Mouse (Mus musculus) intestine, postnatal 0 days (tissue): ENCODE results near the gene Nrxn3. TPM values are rescaled to one million over a fixed set of nuclear protein-coding genes. Genes with fewer than 3 reads are reported as not detected.

Experiments used
- ATAC-seq: fragments of 200-750 bp; cut with Nextera tagmentation; 2 replicates; pipeline ENCODE4 v1.8.0; 2017; ENCODE audit warnings: mild to moderate bottlenecking, moderate TSS enrichment, moderate library complexity
- H3K27ac ChIP-seq: fragments of 300-500 bp; sonication (generic); 2 replicates; pipeline ENCODE4 v1.5.1; 2014; ENCODE audit warnings: mild to moderate bottlenecking, low read depth, low read length, moderate library complexity
- H3K27me3 ChIP-seq: fragments of 300-500 bp; sonication (generic); replicated peaks from 2 replicates; pipeline ENCODE4 v1.6.1; 2014; ENCODE audit warnings: low read length, mixed read lengths; ENCODE audit not compliant: control insufficient read depth, insufficient read depth
- H3K36me3 ChIP-seq: fragments of 300-500 bp; sonication (generic); 2 replicates; pipeline ENCODE4 v1.6.1; 2014; ENCODE audit warnings: mild to moderate bottlenecking, moderate library complexity; ENCODE audit not compliant: control insufficient read depth, insufficient read depth
- H3K4me1 ChIP-seq: fragments of 300-500 bp; sonication (generic); replicated peaks from 2 replicates; pipeline ENCODE4 v1.6.1; 2014; ENCODE audit warnings: antibody characterized with exemption, low read length, mixed read lengths; ENCODE audit not compliant: control insufficient read depth, insufficient read depth
- H3K4me2 ChIP-seq: fragments of 300-500 bp; sonication (generic); replicated peaks from 2 replicates; pipeline ENCODE4 v1.6.1; 2014; ENCODE audit warnings: low read depth, mild to moderate bottlenecking, moderate library complexity
- H3K4me3 ChIP-seq: fragments of 300-500 bp; sonication (generic); 2 replicates; pipeline ENCODE4 v1.5.1; 2014; ENCODE audit warnings: low read depth, low read length
- H3K9ac ChIP-seq: fragments of 300-500 bp; sonication (generic); 2 replicates; pipeline ENCODE4 v1.6.1; 2014; ENCODE audit warnings: mild to moderate bottlenecking, low read depth, low read length
- H3K9me3 ChIP-seq: fragments of 300-500 bp; sonication (generic); 2 replicates; pipeline ENCODE4 v1.6.1; 2016; ENCODE audit warnings: mixed run types; ENCODE audit not compliant: control insufficient read depth
- CTCF ChIP-seq: sonication (generic); IDR thresholded peaks from 2 replicates; pipeline ENCODE4 v1.5.1; 2016; ENCODE audit warnings: low read depth, mild to moderate bottlenecking, control low read depth, antibody characterized with exemption, moderate library complexity
- WGBS: fragments of 180-500 bp; shearing (Covaris S2); extraction: QIAGEN DNeasy Blood & Tissue Kit; methylation state at CpG from one replicate; pipeline ENCODE4 v1.1.7; 2014; 5-methylcytosine and 5-hydroxymethylcytosine counted together
- polyA plus RNA-seq: library from polyadenylated mRNA; unstranded; fragments of >200 nt; fragmentation: Nextera tagmentation; extraction: Ambion mirVana; gene quantifications from 2 replicates; pipeline ENCODE4 v1.2.1, GENCODE M21; 2015

Nrxn3 gene
- polyA plus RNA-seq, 1 experiment from 2014 or later: 0.47 TPM

DNA sequence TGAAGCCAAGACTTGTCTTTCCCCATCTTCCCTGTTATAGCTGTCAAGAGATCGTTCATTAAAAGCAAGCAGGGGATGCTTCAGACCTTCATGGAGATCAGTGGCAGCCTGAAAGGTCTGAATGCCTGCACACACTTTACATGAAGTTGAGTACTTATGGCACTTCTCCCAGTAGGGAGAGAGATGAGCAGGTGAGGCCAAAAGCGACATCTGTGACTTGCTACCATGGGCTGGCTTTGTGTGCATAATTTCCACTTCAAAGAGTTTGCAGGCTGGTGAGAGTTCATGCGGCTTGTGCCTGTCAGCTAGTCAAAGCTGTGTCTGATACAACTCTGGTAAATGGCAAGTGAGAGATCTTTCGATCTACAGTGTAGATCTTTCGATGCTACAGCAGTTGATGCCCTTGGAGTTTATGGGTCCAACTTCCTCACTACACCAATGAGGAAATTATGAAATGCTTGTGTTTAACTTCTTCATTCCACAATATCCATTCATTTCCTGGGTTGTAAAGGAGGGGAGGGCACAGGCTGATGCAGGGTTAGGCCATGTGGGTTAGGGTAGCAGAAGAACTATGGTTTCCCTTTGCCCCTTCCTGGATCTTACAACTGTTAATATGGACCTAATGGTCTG lies 1231.9 kb downstream of the Nrxn3 start:
- H3K4me2 ChIP-seq: no peak overlapping the region
- H3K4me1 ChIP-seq: no peaks in the 10 kb centered on the region
- no peak overlapping the region for H3K9ac ChIP-seq
- WGBS: 76% methylated on average over 5 of the region's 5 CpGs
- no peak overlapping the region for H3K4me3 ChIP-seq
- no peaks in the 10 kb centered on the region for H3K36me3 ChIP-seq
- no peaks in the 10 kb centered on the region for H3K27me3 ChIP-seq
- H3K27ac ChIP-seq: no peak overlapping the region
- TF ChIP-seq CTCF: no peak
- no peak for ATAC-seq
- H3K9me3 ChIP-seq: no peaks in the 10 kb centered on the region

GRCm38 (mm10) chr12:89963073-89963472 lies 1240.4 kb downstream of the Nrxn3 start:
- ATAC-seq: no peak
- no peak overlapping the region for H3K9ac ChIP-seq
- H3K9me3 ChIP-seq: no peaks in the 10 kb centered on the region

DNA sequence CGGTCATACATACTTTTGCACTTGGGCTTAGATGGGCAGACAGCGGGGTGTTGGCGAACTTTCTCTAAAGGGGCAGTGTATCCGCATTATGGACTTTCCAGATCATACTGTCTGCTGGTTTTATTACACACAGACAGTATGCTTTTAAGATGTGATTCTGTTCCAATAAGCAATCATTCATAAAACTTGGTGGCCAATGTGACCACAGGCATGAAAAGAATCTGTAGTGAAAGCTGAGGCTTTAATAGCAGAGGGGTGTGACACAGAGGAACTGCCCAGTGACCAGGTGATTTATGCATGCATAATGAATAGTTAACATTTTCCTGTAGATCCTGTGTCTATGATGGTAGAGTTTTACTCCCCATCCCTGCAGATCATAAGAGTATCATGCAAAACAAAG lies 1254.0 kb downstream of the Nrxn3 start:
- no peak overlapping the region for H3K9ac ChIP-seq
- no peaks in the 10 kb centered on the region for H3K4me1 ChIP-seq
- no peak overlapping the region for H3K4me3 ChIP-seq
- no peak overlapping the region for H3K27ac ChIP-seq
- H3K36me3 ChIP-seq: no peaks in the 10 kb centered on the region
- H3K27me3 ChIP-seq: no peaks in the 10 kb centered on the region
- TF ChIP-seq CTCF: no peak
- H3K4me2 ChIP-seq: no peak overlapping the region
- no peaks in the 10 kb centered on the region for H3K9me3 ChIP-seq
- ATAC-seq: no peak
- 98% methylated on average over 4 of the region's 4 CpGs for WGBS

More at GRCm38 (mm10) chr12:89963073-89963472, 1240.4 kb downstream of the Nrxn3 start:
- no peak for TF ChIP-seq CTCF
- Histone ChIP-seq H3K4me3 (no peak overlapping the region), H3K27me3 (no peaks in the 10 kb centered on the region), H3K4me2 (no peak overlapping the region), H3K36me3 (no peaks in the 10 kb centered on the region), H3K4me1 (no peaks in the 10 kb centered on the region), H3K27ac (no peak overlapping the region)
- 67% methylated on average over 1 of the region's 1 CpGs for WGBS

- no peak overlapping the region for H3K27ac ChIP-seq
- H3K9ac ChIP-seq: no peak overlapping the region
- H3K27me3 ChIP-seq: no peaks in the 10 kb centered on the region
- no peaks in the 10 kb centered on the region for H3K9me3 ChIP-seq
- H3K4me3 ChIP-seq: no peak overlapping the region
- no peaks in the 10 kb centered on the region for H3K36me3 ChIP-seq
- no peak for ATAC-seq
- WGBS: 66% methylated on average over 5 of the region's 5 CpGs
- no peak for TF ChIP-seq CTCF
- H3K4me2 ChIP-seq: no peak overlapping the region
- H3K4me1 ChIP-seq: no peaks in the 10 kb centered on the region
Observed at GRCm38 (mm10) chr12:89977479-89977878, 1254.8 kb downstream of the Nrxn3 start.

GRCm38 (mm10) chr12:89979190-89979589 lies 1256.5 kb downstream of the Nrxn3 start:
- H3K9ac ChIP-seq: no peak overlapping the region
- ATAC-seq: no peak
- no peaks in the 10 kb centered on the region for H3K4me1 ChIP-seq
- no peaks in the 10 kb centered on the region for H3K9me3 ChIP-seq
- WGBS: 19% methylated on average over 1 of the region's 1 CpGs
- no peak overlapping the region for H3K27ac ChIP-seq
- no peak overlapping the region for H3K4me3 ChIP-seq
- H3K27me3 ChIP-seq: no peaks in the 10 kb centered on the region
- H3K36me3 ChIP-seq: no peaks in the 10 kb centered on the region
- no peak for TF ChIP-seq CTCF
- no peak overlapping the region for H3K4me2 ChIP-seq

- WGBS: 77% methylated on average over 5 of the region's 5 CpGs
- Histone ChIP-seq H3K27me3 (no peaks in the 10 kb centered on the region), H3K36me3 (no peaks in the 10 kb centered on the region), H3K9ac (no peak overlapping the region), H3K4me1 (no peaks in the 10 kb centered on the region), H3K4me3 (no peak overlapping the region), H3K27ac (no peak overlapping the region), H3K4me2 (no peak overlapping the region), H3K9me3 (no peaks in the 10 kb centered on the region)
- no peak for ATAC-seq
- TF ChIP-seq CTCF: no peak
Observed at GRCm38 (mm10) chr12:89982445-89982844, 1259.8 kb downstream of the Nrxn3 start.

GRCm38 (mm10) chr12:89983399-89983798 lies 1260.7 kb downstream of the Nrxn3 start:
- H3K4me1 ChIP-seq: no peaks in the 10 kb centered on the region
- TF ChIP-seq CTCF: no peak
- ATAC-seq: no peak
- no peaks in the 10 kb centered on the region for H3K36me3 ChIP-seq
- no peaks in the 10 kb centered on the region for H3K27me3 ChIP-seq
- H3K4me2 ChIP-seq: no peak overlapping the region
- no peaks in the 10 kb centered on the region for H3K9me3 ChIP-seq
- H3K27ac ChIP-seq: no peak overlapping the region
- no peak overlapping the region for H3K4me3 ChIP-seq
- H3K9ac ChIP-seq: no peak overlapping the region
